Mouse (Mus musculus) intestine, embryonic 14.5 days (tissue): Measurements from ENCODE around the gene Hap1. TPM values are rescaled to one million over a fixed set of nuclear protein-coding genes. Genes with fewer than 3 reads are reported as not detected.
A peak's percentile ranks its signal among the peaks of the same experiment; 100 is the strongest.

Source experiments
- ATAC-seq: fragments of 200-750 bp; cut with Nextera tagmentation; replicated peaks from 2 replicates; pipeline ENCODE4 v1.8.0; 2017; ENCODE audit warnings: low read depth, moderate number of reproducible peaks, moderate TSS enrichment, moderate library complexity; ENCODE audit not compliant: low FRiP score, low TSS enrichment
- DNase-seq: peaks from one replicate; pipeline ENCODE4 v3.0.0-alpha.2; 2018; ENCODE audit warnings: low spot score
- H3K27ac ChIP-seq: fragments of 300-500 bp; sonication (generic); 2 replicates; pipeline ENCODE4 v1.5.1; 2014; ENCODE audit warnings: low read depth, mild to moderate bottlenecking, control low read depth
- H3K27me3 ChIP-seq: fragments of 300-500 bp; sonication (generic); replicated peaks from 2 replicates; pipeline ENCODE4 v1.6.1; 2014; ENCODE audit warnings: low read length, control low read depth; ENCODE audit not compliant: control insufficient read depth, insufficient read depth
- H3K36me3 ChIP-seq: fragments of 300-500 bp; sonication (generic); 2 replicates; pipeline ENCODE4 v1.6.1; 2014; ENCODE audit warnings: low read length, control low read depth; ENCODE audit not compliant: control insufficient read depth, insufficient read depth
- H3K4me1 ChIP-seq: fragments of 300-500 bp; sonication (generic); replicated peaks from 2 replicates; pipeline ENCODE4 v1.6.1; 2014; ENCODE audit warnings: low read length, control low read depth, mixed read lengths; ENCODE audit not compliant: control insufficient read depth, insufficient read depth
- H3K4me2 ChIP-seq: fragments of 300-500 bp; sonication (generic); 2 replicates; pipeline ENCODE4 v1.6.1; 2014; ENCODE audit warnings: low read length
- H3K4me3 ChIP-seq: fragments of 300-500 bp; sonication (generic); 2 replicates; pipeline ENCODE4 v1.5.1; 2014; ENCODE audit warnings: low read depth, low read length, control low read depth, mixed read lengths
- H3K9ac ChIP-seq: fragments of 300-500 bp; sonication (generic); 2 replicates; pipeline ENCODE4 v1.6.1; 2014; ENCODE audit warnings: mild to moderate bottlenecking, low read length
- H3K9me3 ChIP-seq: fragments of 300-500 bp; sonication (generic); 2 replicates; pipeline ENCODE4 v1.6.1; 2016; ENCODE audit warnings: low read length, control low read depth; ENCODE audit not compliant: control insufficient read depth
- WGBS: fragments of 180-500 bp; shearing (Covaris S2); extraction: QIAGEN DNeasy Blood & Tissue Kit; methylation state at CpG from one replicate; pipeline ENCODE4 v1.1.7; 2014; 5-methylcytosine and 5-hydroxymethylcytosine counted together
- polyA plus RNA-seq: library from polyadenylated mRNA; unstranded; fragments of >200 nt; fragmentation: Nextera tagmentation; extraction: Ambion mirVana; gene quantifications from 2 replicates; pipeline ENCODE4 v1.2.1, GENCODE M21; 2014

Hap1 gene
- 10.2 and 11.1 TPM in 2 replicates for polyA plus RNA-seq

DNA sequence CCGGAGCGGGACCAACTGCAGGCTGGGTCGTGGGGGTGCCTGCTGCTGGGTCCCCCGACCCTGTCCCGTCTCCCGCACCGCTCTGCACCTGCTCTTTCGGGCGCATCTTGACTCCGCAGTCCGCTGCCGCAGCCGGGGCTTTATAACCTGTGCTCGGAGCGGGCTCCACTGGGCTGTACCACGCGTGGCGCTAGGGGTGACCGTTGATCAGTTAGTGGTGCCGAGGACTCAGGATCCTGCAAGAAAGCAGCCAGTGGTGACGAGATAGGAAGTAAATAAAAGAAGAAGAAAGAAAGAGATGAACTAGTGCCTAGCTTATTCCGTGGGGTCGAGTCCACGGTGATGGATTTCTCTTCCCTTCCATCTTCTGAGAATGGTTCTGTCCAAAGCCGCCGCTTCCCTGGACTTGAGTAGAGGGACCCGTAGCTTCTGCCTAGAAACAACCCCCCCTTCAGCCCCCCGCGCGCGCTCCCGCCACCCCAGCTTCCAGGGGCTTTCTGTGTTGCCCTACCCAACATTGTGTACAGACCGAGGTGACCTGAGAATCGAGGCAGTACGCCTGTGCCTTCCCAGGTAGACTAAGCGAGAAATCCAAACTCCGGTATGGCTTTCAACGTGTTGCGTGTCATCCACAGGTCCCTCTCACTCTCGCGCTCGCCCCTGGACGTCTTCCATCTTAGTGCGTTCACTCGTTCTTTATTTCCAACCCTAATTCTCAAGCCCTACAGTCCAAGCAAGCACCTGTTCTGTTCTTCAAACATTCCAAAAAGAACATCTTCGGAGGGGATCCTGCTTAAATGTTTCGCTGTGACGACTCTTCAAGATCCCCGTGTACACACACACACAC lies at the start of gene Hap1:
Hap1 (minus strand) TSS at position 157 of the 847 bp plus-strand sequence.
- ATAC-seq (peak; percentile 70), DNase-seq (peak; percentile 93)
- Histone ChIP-seq H3K27me3 (peaks cover 53% of the 10 kb centered on the region), H3K27ac (no peak within 1 kb of the TSS), H3K36me3 (no peaks in the 10 kb centered on the region), H3K4me1 (peaks cover 3% of the 10 kb centered on the region; the same call in 1 of the 2 replicates), H3K9me3 (no peaks in the 10 kb centered on the region), H3K4me3 (peak within 1 kb of the TSS; percentile 62), H3K9ac (peak within 1 kb of the TSS; percentile 53), H3K4me2 (peak within 1 kb of the TSS; percentile 100)
- WGBS = 3% methylated on average over 49 of the region's 49 CpGs

DNA sequence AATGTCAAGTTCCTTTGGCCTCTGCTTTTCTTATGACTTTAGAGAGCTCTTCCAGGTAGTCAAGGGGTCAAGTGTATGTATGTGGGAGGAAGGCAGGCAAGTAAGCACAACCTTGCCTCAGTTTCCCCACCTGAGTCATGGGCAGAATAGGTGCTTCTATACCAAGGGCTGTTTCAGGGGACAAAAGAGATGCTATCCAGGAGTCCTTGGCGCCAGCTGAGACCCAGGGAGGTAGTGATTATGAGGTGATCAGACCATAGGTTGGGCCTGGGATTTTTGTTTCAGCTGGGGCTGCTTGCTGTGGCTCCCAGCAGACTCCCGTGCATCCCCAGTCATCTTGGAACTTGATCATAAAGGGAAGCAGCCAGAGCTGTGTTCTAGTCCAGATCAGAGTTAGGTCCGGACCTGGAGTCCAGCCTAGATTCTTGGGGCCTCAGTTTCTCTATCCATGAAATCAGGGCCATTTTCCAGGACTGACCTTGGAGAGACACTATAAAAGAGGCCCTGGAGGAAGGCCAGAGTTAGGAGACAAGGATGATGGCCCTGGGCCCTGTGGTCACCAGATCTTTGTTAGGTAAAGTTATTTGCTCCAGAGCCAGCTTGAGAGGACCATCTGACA lies 48.6 kb upstream of the Hap1 start:
- Histone ChIP-seq H3K4me1 (peaks cover 18% of the 10 kb centered on the region; the same call in 1 of the 2 replicates), H3K4me3 (no peak overlapping the region), H3K9me3 (no peaks in the 10 kb centered on the region), H3K27me3 (no peaks in the 10 kb centered on the region), H3K36me3 (peaks cover 9% of the 10 kb centered on the region; the same call in 1 of the 2 replicates), H3K9ac (no peak overlapping the region), H3K27ac (no peak overlapping the region), H3K4me2 (no peak overlapping the region)
- WGBS = 93% methylated on average over 3 of the region's 3 CpGs
- ATAC-seq = no peak
- no peak for DNase-seq

DNA sequence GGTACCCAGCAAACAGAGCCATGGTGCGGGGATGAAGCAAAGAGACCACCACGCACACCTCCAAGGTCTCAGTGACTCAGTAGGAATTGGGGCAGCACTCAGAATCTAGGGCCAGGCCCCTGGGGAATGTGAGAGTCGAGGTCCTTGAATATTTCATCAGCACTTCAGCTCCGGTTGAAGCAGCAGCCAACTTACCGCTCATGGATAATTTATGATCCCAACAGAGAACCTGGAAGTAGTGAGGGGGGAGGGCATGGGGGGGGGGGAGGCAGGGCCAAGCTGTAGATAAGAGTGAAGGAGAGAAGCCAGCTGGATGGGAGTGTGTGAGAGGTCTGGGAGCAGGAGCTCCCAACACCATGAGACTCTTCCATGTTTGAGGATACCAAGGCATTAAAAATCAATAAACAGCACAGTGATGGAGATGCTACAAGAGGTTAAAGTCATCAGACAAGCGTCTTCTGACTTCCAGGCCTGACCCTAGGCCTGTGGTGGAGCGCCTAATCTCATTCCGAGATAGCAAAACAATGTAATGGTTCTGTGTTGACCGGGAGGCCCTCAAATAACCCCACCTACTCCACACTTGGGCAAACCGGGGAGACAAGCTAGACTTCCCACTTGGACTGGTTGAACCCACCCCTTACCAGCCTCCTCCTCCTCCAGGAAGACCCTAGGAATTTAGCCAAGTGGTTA lies 47.7 kb upstream of the Hap1 start:
- Histone ChIP-seq H3K4me2 (no peak overlapping the region), H3K9ac (no peak overlapping the region), H3K4me1 (peaks cover 21% of the 10 kb centered on the region; the same call in 1 of the 2 replicates), H3K27me3 (no peaks in the 10 kb centered on the region), H3K27ac (peak overlapping the region; percentile 27), H3K36me3 (0 out of 2 replicates have a peak, but pooled peaks cover under 1% of the 10 kb centered on the region), H3K4me3 (no peak overlapping the region), H3K9me3 (no peaks in the 10 kb centered on the region)
- ATAC-seq (no peak), DNase-seq (no peak)
- WGBS = 44% methylated on average over 10 of the region's 10 CpGs

DNA sequence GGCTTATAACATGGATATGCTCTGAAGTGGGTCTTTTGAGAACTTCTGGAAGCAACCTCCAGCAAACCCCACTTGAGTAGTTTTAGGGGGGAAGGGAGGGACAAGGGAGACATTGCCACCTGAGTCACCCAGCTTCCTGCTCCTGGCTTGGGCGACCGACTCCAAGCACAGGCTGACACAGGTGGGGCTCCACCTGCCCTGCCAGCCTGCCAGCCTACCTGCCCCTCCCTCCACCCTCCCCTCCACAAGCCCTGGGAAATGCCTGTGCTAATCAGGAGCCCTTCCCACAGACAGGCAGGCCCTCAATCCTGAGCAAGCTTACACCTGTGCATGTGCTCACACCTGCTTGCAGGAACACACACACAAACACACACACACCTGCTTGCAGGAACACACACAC lies 46.8 kb upstream of the Hap1 start:
- H3K27ac ChIP-seq = peak overlapping the region; percentile 22; the same call in 1 of the 2 replicates
- no peaks in the 10 kb centered on the region for H3K36me3 ChIP-seq
- H3K4me1 ChIP-seq = peaks cover 21% of the 10 kb centered on the region; the same call in 1 of the 2 replicates
- no peaks in the 10 kb centered on the region for H3K27me3 ChIP-seq
- H3K9me3 ChIP-seq = no peaks in the 10 kb centered on the region
- no peak overlapping the region for H3K4me2 ChIP-seq
- H3K4me3 ChIP-seq = no peak overlapping the region
- DNase-seq (no peak), ATAC-seq (no peak)
- no peak overlapping the region for H3K9ac ChIP-seq
- WGBS = 52% methylated on average over 2 of the region's 2 CpGs

DNA sequence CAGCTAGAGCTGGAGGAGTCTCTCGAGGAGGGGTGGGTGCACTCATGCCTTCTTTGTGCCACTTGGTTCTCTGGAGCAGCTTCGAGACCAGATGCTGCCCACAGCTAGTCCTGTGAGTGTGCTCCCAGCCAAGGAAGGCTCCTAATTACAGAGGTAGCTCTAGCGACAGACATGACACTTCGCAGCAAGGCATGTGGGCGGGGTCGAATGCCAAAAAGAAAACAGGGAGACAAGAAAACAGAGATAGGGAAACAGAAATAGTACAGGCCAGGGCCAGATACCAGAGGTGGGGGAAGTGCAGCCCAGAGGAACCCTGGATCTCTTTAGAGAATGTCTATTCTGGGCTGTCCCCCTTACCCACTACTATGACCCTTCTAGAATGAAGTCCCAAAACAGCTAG lies 46.3 kb upstream of the Hap1 start:
- Histone ChIP-seq H3K36me3 (no peaks in the 10 kb centered on the region), H3K4me1 (peaks cover 21% of the 10 kb centered on the region; the same call in 1 of the 2 replicates), H3K27ac (peak overlapping the region; percentile 22; the same call in 1 of the 2 replicates), H3K27me3 (no peaks in the 10 kb centered on the region), H3K4me2 (no peak overlapping the region), H3K9me3 (no peaks in the 10 kb centered on the region), H3K4me3 (no peak overlapping the region), H3K9ac (no peak overlapping the region)
- 29% methylated on average over 6 of the region's 6 CpGs for WGBS
- DNase-seq = no peak
- no peak for ATAC-seq

DNA sequence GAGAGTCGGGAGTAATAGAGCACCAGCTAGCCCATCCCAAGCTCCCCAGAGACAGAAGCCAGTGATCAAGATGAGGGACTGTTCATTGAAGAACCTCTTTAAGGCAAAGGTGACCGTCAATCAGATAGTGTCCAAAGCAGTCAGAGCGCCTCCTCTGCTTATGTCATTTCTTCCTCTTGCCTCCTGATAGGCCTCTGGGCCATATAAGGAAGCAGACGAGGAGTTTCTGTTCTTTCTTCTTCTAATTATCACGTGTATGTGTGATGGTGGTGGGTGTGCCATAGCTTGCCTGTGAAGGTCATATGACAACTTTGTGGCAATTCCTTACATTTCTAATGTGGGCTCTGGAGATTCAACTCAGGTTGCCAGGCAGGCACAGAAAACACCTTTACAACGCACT lies 44.9 kb upstream of the Hap1 start:
- no peak overlapping the region for H3K9ac ChIP-seq
- no peak overlapping the region for H3K27ac ChIP-seq
- peaks cover 29% of the 10 kb centered on the region for H3K4me1 ChIP-seq
- 59% methylated on average over 6 of the region's 6 CpGs for WGBS
- no peaks in the 10 kb centered on the region for H3K9me3 ChIP-seq
- no peaks in the 10 kb centered on the region for H3K27me3 ChIP-seq
- no peak for DNase-seq
- no peak overlapping the region for H3K4me2 ChIP-seq
- no peak for ATAC-seq
- H3K4me3 ChIP-seq = no peak overlapping the region
- H3K36me3 ChIP-seq = no peaks in the 10 kb centered on the region

DNA sequence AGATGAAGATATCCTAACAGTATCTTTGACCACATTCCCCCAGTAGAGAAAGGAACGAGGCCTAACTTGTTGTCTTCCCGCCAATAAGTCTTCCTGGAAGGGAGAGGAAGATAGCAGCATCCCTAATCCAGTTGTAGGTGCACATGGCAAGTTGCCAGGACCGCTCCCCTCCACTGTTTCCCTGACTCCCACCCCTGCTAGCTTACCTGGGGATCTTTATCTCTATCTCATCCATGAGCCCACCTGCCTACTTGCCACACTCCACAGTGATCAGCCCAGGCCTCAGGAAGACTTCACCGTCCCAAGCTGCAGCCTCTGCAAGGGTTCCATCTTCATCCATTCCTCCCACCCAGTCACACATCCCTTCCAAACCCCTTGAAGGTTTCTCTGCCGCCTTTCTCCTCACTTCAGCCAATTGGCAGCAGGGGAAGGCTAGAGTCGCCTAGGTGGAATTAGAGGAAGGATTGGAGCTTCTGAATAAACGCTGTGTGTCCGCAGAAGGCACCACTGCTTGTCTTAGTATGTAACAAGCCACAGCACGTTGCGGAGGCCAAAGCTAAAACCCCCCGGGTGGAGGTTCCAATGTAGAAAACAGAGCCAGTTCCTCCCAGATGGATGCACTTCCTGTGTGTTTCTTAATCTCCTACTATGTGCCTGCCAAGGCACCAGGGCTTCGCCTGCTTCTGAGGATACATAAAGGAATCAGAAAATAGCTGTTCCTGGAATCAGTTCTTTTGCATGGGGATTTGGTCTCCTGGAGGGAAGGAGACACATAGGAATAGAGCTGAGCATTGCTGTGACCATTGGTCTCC lies 44.0 kb upstream of the Hap1 start:
- Histone ChIP-seq H3K4me1 (peaks cover 38% of the 10 kb centered on the region), H3K36me3 (no peaks in the 10 kb centered on the region)

DNA sequence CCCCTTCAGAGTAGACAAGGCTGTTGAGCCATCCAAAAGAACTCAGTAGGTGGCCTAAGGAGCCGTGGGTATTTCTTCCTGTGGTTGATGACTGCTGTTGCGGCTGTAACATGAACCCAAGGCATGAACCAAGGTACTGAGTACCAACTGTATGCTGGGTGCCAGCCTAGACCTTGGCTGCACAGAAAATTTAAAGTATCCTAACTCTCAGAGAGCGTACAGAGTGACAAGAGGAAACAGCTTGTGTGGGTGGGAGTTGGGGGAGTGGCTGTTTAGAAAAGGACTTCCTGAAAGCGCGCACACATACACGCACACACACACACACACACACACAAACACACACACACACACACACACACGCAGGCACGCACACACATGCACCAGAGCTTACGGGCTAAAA lies 43.4 kb upstream of the Hap1 start:
- Histone ChIP-seq H3K36me3 (no peaks in the 10 kb centered on the region), H3K27ac (no peak overlapping the region), H3K4me1 (peaks cover 44% of the 10 kb centered on the region), H3K4me2 (no peak overlapping the region), H3K4me3 (no peak overlapping the region), H3K9me3 (no peaks in the 10 kb centered on the region), H3K27me3 (no peaks in the 10 kb centered on the region), H3K9ac (no peak overlapping the region)
- 68% methylated on average over 9 of the region's 9 CpGs for WGBS
- ATAC-seq (no peak), DNase-seq (no peak)

More for the DNA sequence above, 44.0 kb upstream of the Hap1 start:
- 78% methylated on average over 12 of the region's 12 CpGs for WGBS
- Histone ChIP-seq H3K4me3 (no peak overlapping the region), H3K27ac (no peak overlapping the region), H3K9me3 (no peaks in the 10 kb centered on the region), H3K4me2 (no peak overlapping the region), H3K9ac (no peak overlapping the region), H3K27me3 (no peaks in the 10 kb centered on the region)
- DNase-seq = no peak
- ATAC-seq = no peak
